Mouse (Mus musculus) ES-Bruce4 (cell line): ENCODE measurements around the gene Chil1.

ENCODE experiments used
- CTCF ChIP-seq: IDR thresholded peaks from one replicate; pipeline ENCODE4 v1.8.1; 2011; ENCODE audit warnings: low read depth, low read length
- POLR2A ChIP-seq: IDR thresholded peaks from one replicate; pipeline ENCODE4 v1.8.1; 2011; ENCODE audit warnings: low read length; ENCODE audit not compliant: insufficient read depth

DNA sequence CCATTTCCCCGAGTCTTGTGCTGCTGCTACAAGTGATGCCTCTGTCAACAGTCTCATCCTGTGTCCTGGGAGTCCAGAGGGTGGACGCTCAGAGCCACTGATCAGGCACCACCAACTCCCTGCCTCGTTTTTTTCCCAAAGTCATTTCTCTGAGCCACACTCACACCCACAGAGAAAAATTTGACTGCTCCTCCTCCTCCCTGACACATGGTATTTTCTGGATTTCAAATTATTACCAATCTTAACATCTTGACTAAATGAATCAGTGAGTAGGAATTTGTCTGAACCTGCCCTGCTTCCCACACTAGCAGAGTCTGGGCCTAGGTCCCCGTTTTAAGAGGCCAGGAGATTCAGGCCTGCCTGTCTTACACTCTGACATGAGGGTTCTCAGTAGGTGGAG lies 10.0 kb downstream of the Chil1 start:
- TF ChIP-seq CTCF (no peak), POLR2A (no peak)
